Mouse (Mus musculus) c-Kit-positive CD71-negative TER-119-negative erythroid progenitor cells, embryonic 14.5 days (primary cell): ENCODE results near the gene Pom121l2.

ENCODE experiments used
- DNase-seq: peaks from one replicate; pipeline ENCODE4 v3.0.0-alpha.2; 2013; ENCODE audit warnings: low read depth

Gene Pom121l2

DNA sequence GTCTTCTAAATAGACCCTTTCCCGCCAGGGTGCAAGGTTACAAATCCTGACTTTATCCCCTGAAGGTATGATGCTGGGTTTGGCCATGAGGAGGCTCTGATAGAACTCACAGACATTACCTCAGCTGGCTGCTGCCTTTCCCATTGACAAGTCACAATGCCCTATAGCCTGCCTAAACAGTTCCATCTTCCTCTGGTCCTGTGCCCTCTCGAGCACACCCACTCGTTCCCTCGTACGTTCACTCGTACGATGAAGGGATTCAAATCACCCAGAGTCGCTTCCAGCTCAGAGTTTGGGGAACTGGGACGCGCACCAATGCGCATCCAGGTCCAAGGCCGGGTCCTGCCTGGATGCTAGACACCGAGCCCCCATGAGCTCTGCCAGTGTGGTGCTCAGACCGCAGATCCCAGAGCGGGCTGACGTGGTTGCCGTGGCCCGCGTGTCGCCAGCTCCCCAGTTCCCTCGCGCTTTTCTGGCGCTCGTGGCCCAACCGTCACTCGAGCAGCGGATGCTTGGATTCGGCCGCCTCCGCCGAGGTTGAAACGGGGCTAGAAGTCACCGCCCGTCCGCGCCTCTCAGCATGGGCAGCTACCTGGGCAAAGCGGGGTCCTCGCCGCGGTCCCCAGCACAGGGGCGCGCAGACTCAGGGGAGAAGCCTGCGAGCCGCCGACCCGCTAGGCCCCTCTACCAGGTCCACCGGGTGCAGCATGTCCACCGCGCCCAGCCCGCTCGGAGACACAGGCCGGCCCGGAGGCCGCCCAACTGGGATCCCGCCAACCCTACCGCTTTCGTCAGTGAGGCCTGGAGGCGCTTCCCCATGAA is at the start of gene Pom121l2:
TSS of gene Pom121l2 (plus strand) at position 214 of the 822 bp plus-strand sequence.
- DNase-seq, result no peak

DNA sequence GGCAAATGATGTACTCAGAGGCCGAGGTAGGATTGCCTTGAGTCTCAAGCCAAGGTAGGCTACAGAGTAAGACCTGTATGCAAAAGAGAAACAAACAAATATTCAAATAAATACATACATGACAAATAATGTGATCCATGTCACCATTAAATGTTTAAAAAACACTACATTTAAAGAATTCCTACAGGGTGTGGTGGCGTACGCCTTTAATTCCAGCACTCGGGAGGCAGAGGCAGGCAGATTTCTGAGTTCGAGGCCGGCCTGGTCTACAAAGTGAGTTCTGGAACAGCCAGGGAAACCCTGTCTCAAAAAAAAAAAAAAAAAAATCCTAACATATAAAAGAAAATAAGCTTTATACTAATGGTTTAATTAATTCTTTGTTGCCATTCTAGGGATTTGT is 49.3 kb upstream of the Pom121l2 start:
- DNase-seq, result no peak

GRCm38 (mm10) chr13:21933626-21934548 is 47.1 kb upstream of the Pom121l2 start:
- no peak for DNase-seq

- no peak for DNase-seq
Observed at GRCm38 (mm10) chr13:21934982-21935791, 45.8 kb upstream of the Pom121l2 start.

- no peak for DNase-seq
Observed at GRCm38 (mm10) chr13:21935833-21936232, 45.2 kb upstream of the Pom121l2 start.

- no peak for DNase-seq
Observed at GRCm38 (mm10) chr13:21936968-21937367, 44.0 kb upstream of the Pom121l2 start.

DNA sequence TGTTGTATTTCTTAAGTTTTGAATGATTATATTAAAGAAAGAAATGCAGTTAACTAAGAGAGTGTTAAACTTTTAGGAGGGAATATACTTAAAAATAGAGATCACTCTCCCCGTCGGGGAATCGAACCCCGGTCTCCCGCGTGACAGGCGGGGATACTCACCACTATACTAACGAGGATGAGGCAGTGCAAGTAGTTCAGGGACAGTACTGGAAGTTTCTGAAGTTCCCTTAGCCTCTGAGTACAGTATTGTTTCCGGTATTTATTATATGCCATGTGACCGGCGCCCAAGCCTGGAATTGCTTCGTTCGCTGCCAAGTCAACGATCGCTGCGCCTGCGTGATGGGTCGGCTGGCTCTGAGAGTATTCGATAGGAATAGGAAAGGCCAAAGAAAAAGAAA is 40.8 kb upstream of the Pom121l2 start:
- DNase-seq, result peak; percentile 96

DNA sequence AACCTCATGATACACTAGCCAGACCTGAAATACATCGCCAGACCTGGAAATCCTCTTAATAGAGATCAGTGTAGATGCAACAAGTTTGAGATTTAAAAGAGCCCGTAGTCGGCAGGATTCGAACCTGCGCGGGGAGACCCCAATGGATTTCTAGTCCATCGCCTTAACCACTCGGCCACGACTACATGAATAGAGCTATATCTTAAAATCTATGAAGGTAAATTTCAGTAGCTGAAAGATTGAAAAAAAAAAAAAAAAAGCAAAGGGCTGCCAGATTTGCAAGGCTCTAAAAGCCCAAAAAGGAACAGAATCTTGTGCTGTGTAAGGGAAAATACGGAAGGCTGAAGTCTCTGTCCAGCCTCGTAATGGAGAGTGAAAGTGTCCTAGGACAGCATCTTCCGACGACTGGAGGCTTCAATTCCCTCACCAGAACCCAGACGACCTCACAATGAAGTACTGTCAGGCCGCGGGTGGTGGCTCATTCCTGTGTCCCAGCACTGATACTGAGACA is 40.1 kb upstream of the Pom121l2 start:
- DNase-seq, result no peak

DNA sequence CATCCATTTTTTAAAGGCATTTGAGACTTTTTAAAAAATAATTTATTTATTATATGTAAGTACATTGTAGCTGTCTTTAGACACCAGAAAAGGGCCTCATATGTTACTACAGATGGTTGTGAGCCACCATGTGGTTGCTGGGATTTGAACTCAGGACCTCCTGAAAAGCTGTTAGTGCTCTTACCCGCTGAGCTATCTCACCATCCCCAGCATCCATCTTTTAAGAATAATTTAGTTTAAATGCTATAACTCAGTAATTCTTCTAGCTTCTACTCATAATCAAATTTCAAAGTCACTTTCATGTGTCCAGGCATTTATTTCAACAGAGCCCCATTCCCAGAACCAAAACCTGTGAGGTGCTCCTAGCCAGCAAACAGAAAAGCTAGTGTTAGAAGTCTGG is 37.4 kb upstream of the Pom121l2 start:
- no peak for DNase-seq

GRCm38 (mm10) chr13:21944592-21944925 is 36.4 kb upstream of the Pom121l2 start:
- no peak for DNase-seq

GRCm38 (mm10) chr13:21944926-21945740 is 35.9 kb upstream of the Pom121l2 start, which contains the start of gene Zfp184:
TSS of gene Zfp184 (plus strand) at chr13:21945094.
- DNase-seq, result peak; percentile 87

- DNase-seq, result no peak
Observed at GRCm38 (mm10) chr13:21969269-21969668, 11.7 kb upstream of the Pom121l2 start.

DNA sequence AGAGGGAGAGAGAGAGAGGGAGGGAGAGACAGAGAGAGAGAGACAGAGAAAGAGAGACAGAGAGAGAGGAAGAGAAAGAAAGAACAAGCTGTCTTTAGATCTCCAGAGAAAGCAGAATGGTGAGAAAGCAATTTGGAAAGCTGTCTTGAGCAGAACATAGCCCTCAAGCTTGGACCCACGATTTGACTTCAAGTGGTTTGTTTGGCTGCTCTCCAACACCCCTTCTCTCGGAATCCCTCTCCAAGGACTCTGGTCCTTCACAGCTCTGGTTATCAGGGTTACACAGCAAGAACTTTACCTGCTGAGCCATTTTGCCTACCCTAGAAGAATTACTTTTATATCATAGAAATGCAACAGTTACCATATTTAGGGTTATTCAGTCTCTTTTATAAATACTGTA is 11.2 kb upstream of the Pom121l2 start:
- no peak for DNase-seq

DNA sequence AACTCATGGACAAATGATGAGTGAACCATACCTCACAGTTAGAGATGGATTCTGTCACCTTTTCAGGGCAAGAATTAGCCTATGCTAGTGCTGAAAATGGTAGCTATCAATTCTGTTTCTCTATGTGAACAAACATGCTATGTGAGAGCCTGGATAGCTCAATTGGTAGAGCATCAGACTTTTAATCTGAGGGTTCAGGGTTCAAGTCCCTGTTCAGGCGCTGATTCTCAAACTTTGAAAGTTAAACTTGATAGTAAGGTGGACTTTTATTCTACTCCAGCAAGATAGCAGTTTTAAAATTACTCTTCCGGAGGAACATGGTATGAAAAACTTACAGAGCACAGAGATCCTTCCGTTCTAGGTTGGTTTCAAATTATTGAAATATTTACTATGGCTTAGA is 9.4 kb upstream of the Pom121l2 start:
- no peak for DNase-seq

GRCm38 (mm10) chr13:21974221-21974725 is 6.7 kb upstream of the Pom121l2 start:
- DNase-seq, result peak; percentile 95

DNA sequence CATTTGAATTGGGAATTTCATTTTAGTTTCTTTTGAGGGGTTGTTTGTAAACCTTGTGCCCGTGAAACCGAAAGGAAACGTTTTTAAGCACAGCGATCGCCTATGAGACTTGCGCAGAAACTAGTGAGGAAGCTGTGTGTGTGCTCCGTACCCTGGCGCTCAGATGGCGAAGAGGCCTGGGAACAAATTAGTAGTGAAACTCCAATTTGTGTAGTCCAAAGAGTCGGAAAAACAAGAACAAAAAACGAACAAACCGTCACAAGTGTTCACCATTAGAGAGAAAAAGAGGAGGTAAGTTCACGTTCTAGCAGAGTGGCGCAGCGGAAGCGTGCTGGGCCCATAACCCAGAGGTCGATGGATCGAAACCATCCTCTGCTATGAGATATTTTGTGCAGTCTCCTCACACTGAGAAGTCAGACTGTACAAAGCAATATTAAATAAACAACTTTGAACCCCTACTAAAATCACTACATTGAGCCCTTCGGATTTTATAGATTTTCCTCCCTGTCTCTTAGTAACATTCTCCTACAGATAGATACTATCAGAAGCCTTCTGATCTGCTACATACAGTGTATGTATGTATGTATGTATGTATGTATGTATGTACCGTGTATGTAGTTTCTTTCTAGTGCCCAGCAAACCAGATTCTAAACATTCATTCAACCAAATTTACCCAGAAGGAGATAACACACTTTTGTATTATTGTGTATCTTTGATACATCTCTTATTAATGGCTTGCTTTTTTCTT is 6.1 kb upstream of the Pom121l2 start:
- DNase-seq, result peak; percentile 63

DNA sequence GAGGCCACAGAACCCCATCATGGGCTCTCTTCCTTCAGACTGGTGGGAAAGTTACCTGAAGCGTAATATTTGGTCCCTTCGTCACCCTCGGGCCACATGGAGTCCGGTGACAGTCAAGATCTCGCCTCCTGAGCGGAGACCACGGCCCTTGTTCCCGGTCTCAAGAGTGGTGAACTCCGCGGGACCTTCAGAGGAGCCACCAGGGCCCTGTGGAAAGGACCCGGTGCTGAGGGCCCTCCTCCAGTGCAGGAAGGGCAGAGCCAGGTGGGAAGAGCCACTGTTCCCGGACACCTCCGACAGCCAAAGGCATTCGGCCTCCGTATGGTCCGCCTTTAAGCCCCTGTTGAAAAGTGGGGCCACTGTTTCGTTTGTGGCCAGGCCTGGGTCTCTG is 804 bp downstream of the Pom121l2 start:
- DNase-seq, result no peak

GRCm38 (mm10) chr13:21984486-21984885 is 3.5 kb downstream of the Pom121l2 start:
- no peak for DNase-seq

DNA sequence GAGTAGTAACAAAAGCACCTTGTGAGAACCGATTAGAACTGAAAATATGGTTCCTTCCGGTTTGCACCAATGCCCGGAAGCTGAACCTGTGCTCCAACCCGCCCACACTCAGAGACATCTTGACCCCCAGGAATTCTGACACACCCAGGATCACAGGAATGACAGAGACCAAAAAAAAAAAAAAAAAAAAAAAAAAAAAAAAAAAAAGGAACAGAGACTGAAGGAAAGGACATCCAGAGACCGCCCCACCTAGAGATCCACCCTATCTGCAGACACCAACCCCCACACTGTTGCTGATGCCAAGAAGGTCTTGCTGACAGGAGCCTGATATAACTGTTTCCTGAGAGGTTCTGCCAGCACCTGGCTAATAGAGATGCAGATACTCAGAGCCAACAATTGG is 11.6 kb downstream of the Pom121l2 start:
- DNase-seq, result no peak
